ENCODE assay signal across 8 mouse cellular contexts in genomic region chrX:169994011-169994865, GRCm38 (mm10). TPM values are rescaled to one million over a fixed set of nuclear protein-coding genes. Genes with fewer than 3 reads are reported as not detected.
DNase-seq lines count a peak whose midpoint lies in the region; TF ChIP-seq lines count a peak whose summit lies in the region.
"Not testable (repeated sequence)": the region's sequence is repeated elsewhere in the genome, so short reads cannot be mapped to it uniquely, and the experiment has no call there.

No protein-coding gene starts in this region.

- DNase-seq in CD4-positive helper T cell, adult 2 months (ENCODE audit: low read depth, low spot score), result peak; percentile 75
- DNase-seq in ZHBTc4 (ENCODE audit: low read depth, low spot score), result peak; percentile 75
- DNase-seq in cerebellum, adult 2 months, result peak; percentile 46 to 48
- DNase-seq in heart, adult 11 months, result peak; percentile 99
- DNase-seq in layer of hippocampus, adult 11-12 months (ENCODE audit: low spot score), result peak; percentile 77
- DNase-seq in ovary, adult 18-20 months (ENCODE audit: low spot score), result peak; percentile 82
- DNase-seq in splenic B cell, adult 2 months (ENCODE audit: low read depth, low spot score), result peak; percentile 70
- DNase-seq in urinary bladder, postnatal 10 days (ENCODE audit: low spot score), result peak; percentile 91

- 43% methylated on average over 3 of the region's 33 CpGs for WGBS in cerebellum, adult 2 months

- TF ChIP-seq CTCF in cerebellum, adult 2 months (IDR thresholded peaks at IDR 0.05; ENCODE audit: borderline replicate concordance, insufficient read depth, low read depth, low read length), result not testable (repeated sequence)

- not testable (repeated sequence) for H3K27ac ChIP-seq in cerebellum, adult 2 months (ENCODE audit: insufficient read depth, low read length)

- not testable (repeated sequence) for H3K36me3 ChIP-seq in splenic B cell, adult 2 months (ENCODE audit: control insufficient read depth, insufficient read depth, low read length, poor library complexity, severe bottlenecking)

- not testable (repeated sequence) for H3K4me1 ChIP-seq in cerebellum, adult 2 months (ENCODE audit: control insufficient read depth, insufficient read depth, low read length)

- H3K27me3 ChIP-seq in cerebellum, adult 2 months (ENCODE audit: control insufficient read depth, insufficient read depth, low read length); splenic B cell, adult 2 months (ENCODE audit: control insufficient read depth, insufficient read depth, low read length, poor library complexity, severe bottlenecking): not testable (repeated sequence)

- H3K4me3 ChIP-seq in cerebellum, adult 2 months (replicated peaks; ENCODE audit: insufficient read depth, low read depth, low read length), result not testable (repeated sequence)

- not testable (repeated sequence) for TF ChIP-seq POLR2A in cerebellum, adult 2 months (IDR thresholded peaks at IDR 0.05; ENCODE audit: borderline replicate concordance, insufficient read depth, low read length)

RNA-seq across cellular contexts. Expression of gene Gm21887, which starts 15.2 kb away (rescaled TPM):
- polyA plus RNA-seq in cerebellum, adult 2 months (2012; rRNA removed), result 648 and 794 TPM in 2 replicates

Comparison
In these comparisons a context has a peak if more than half of its experiments do, and no peak if none do; other contexts are left out.
1. DNase-seq: peak in every context shown above with its lines; median percentile 99 in heart, adult 11 months; 91 in urinary bladder, postnatal 10 days; 82 in ovary, adult 18-20 months; 77 in layer of hippocampus, adult 11-12 months; 75 in CD4-positive helper T cell, adult 2 months; 75 in ZHBTc4; 70 in splenic B cell, adult 2 months; 47 in cerebellum, adult 2 months.